In the genomic region with DNA sequence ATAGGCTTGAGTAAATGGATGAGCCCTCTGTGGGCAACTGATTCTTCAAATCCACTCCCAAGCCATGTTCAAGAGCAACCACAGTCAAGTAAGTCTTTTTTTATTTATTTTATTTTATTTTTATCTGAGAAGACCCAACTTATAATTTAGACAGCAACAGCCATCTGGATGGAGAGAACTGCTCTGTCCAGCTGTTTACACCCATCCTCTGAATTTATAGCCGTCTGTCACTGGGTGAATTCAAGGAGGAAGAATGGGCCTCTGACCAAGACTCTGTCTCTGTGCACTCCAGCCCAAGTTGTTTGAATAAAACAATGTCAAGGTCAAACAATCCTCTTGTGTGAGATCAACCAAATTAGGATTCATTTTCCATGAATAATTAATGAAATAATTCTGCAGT, we compare ENCODE assay signal across 15 mouse cellular contexts.
"Had no signal": no experiment of that assay in that cellular context is flagged by ENCODE, and none has a peak within 500 bp of the region (broad histone marks: within the 10 kb centered on the region; RNA-seq: fewer than 3 reads in every experiment).

No protein-coding gene starts in this region.

- H3K4me1 ChIP-seq: neural tube, embryonic 13.5 days; neural tube, embryonic 15.5 days; stomach, embryonic 15.5 days had no signal

- H3K36me3 ChIP-seq: neural tube, embryonic 13.5 days; neural tube, embryonic 15.5 days; stomach, embryonic 15.5 days had no signal

- H3K4me3 ChIP-seq: neural tube, embryonic 13.5 days; neural tube, embryonic 15.5 days; stomach, embryonic 15.5 days had no signal

- H3K27me3 ChIP-seq: neural tube, embryonic 13.5 days; neural tube, embryonic 15.5 days; stomach, embryonic 15.5 days had no signal

- H3K4me2 ChIP-seq: neural tube, embryonic 13.5 days; neural tube, embryonic 15.5 days; stomach, embryonic 15.5 days had no signal

- H3K9ac ChIP-seq: neural tube, embryonic 13.5 days; neural tube, embryonic 15.5 days; stomach, embryonic 15.5 days had no signal

- H3K27ac ChIP-seq: neural tube, embryonic 13.5 days; neural tube, embryonic 15.5 days; stomach, embryonic 15.5 days; stomach, postnatal 0 days had no signal

- DNase-seq: retina, postnatal 1 day; right cerebral cortex, adult 18-20 months; right cerebral cortex, postnatal 14 days; right cerebral cortex, postnatal 25 days; right cerebral cortex, postnatal 4 days; spleen, adult 18-20 months; thymus, adult 18-20 months; thymus, adult 2 months; thymus, postnatal 14 days; thymus, postnatal 25 days; thymus, postnatal 4 days had no signal

- H3K9me3 ChIP-seq: neural tube, embryonic 13.5 days; neural tube, embryonic 15.5 days; stomach, embryonic 15.5 days had no signal
